Comparison of ENCODE assay signal across 19 mouse cellular contexts in genomic region chr10:43631049-43631448, GRCm38 (mm10). TPM values are rescaled to one million over a fixed set of nuclear protein-coding genes. Genes with fewer than 3 reads are reported as not detected.
A peak's percentile ranks its signal among the peaks of the same experiment; 100 is the strongest.
DNase-seq lines count a peak whose midpoint lies in the region; ATAC-seq and TF ChIP-seq lines count a peak whose summit lies in the region.
"Had no signal": no experiment of that assay in that cellular context is flagged by ENCODE, and none has a peak within 500 bp of the region (broad histone marks: within the 10 kb centered on the region; RNA-seq: fewer than 3 reads in every experiment).

No protein-coding gene starts in this region.

- no peak overlapping the region for H3K27ac ChIP-seq in forebrain, embryonic 13.5 days
- no peak overlapping the region for H3K27ac ChIP-seq in forebrain, embryonic 12.5 days
- H3K27ac ChIP-seq in liver, embryonic 11.5 days (ENCODE audit: low read depth, low read length), result peak overlapping the region; percentile 59; the same call in 1 of the 2 replicates
- H3K27ac ChIP-seq in bone marrow, adult 2 months (ENCODE audit: control insufficient read depth, insufficient read depth, low read depth, low read length, poor library complexity), result peak overlapping the region; percentile 59
- H3K27ac ChIP-seq in liver, embryonic 13.5 days, result peak overlapping the region; percentile 96
- H3K27ac ChIP-seq: gastrocnemius, adult 2 months; limb, embryonic 13.5 days; midbrain, embryonic 12.5 days had no signal

- H3K9ac ChIP-seq in forebrain, embryonic 13.5 days, result no peak overlapping the region
- no peak overlapping the region for H3K9ac ChIP-seq in forebrain, embryonic 12.5 days
- no peak overlapping the region for H3K9ac ChIP-seq in liver, embryonic 11.5 days (ENCODE audit: low read depth, low read length)
- peak overlapping the region; percentile 64 for H3K9ac ChIP-seq in liver, embryonic 13.5 days
- H3K9ac ChIP-seq: limb, embryonic 13.5 days; midbrain, embryonic 12.5 days had no signal

- no peaks in the 10 kb centered on the region for H3K9me3 ChIP-seq in forebrain, embryonic 13.5 days (replicated peaks)
- no peaks in the 10 kb centered on the region for H3K9me3 ChIP-seq in forebrain, embryonic 12.5 days
- peaks cover 6% of the 10 kb centered on the region; the same call in 1 of the 2 replicates for H3K9me3 ChIP-seq in liver, embryonic 11.5 days (ENCODE audit: control insufficient read depth, low read length)
- peaks cover 9% of the 10 kb centered on the region for H3K9me3 ChIP-seq in liver, embryonic 13.5 days (replicated peaks)
- H3K9me3 ChIP-seq: midbrain, embryonic 12.5 days had no signal

- no peak for DNase-seq in liver, embryonic 11.5 days (ENCODE audit: low spot score)
- no peak for DNase-seq in liver
- DNase-seq in liver, embryonic 13.5 days, result no peak
- DNase-seq in urinary bladder, postnatal 10 days (ENCODE audit: low spot score), result no peak
- DNase-seq in lung, adult 18-20 months, result no peak
- DNase-seq: adrenal gland, postnatal 36 days; cerebellum, postnatal 25 days; embryo, embryonic 11 days; gastrocnemius, adult 2 months; heart, postnatal 10 days; kidney, adult 11 months had no signal

- H3K4me3 ChIP-seq in forebrain, embryonic 13.5 days, result no peak overlapping the region
- no peak overlapping the region for H3K4me3 ChIP-seq in forebrain, embryonic 12.5 days (replicated peaks)
- no peak overlapping the region for H3K4me3 ChIP-seq in liver, embryonic 11.5 days (ENCODE audit: low read depth, low read length)
- no peak overlapping the region for H3K4me3 ChIP-seq in bone marrow, adult 2 months (replicated peaks; ENCODE audit: control insufficient read depth, low read depth, low read length)
- no peak overlapping the region for H3K4me3 ChIP-seq in liver, embryonic 13.5 days (replicated peaks)
- H3K4me3 ChIP-seq: gastrocnemius, adult 2 months; limb, embryonic 13.5 days; midbrain, embryonic 12.5 days; myocyte had no signal

- H3K4me2 ChIP-seq in forebrain, embryonic 13.5 days, result no peak overlapping the region
- no peak overlapping the region for H3K4me2 ChIP-seq in forebrain, embryonic 12.5 days
- H3K4me2 ChIP-seq in liver, embryonic 11.5 days, result peak overlapping the region; percentile 42; the same call in 1 of the 2 replicates
- peak overlapping the region; percentile 34 for H3K4me2 ChIP-seq in liver, embryonic 13.5 days
- H3K4me2 ChIP-seq: heart, embryonic 11.5 days; limb, embryonic 13.5 days; midbrain, embryonic 12.5 days had no signal

- TF ChIP-seq CTCF in bone marrow, adult 2 months (IDR thresholded peaks at IDR 0.05; ENCODE audit: control insufficient read depth, insufficient read depth, low read length), result no peak

- ATAC-seq in forebrain, embryonic 13.5 days, result peak; percentile 85
- ATAC-seq in forebrain, embryonic 12.5 days (ENCODE audit: low FRiP score), result no peak
- no peak; the same call in 1 of the 2 replicates for ATAC-seq in liver, embryonic 11.5 days (replicated peaks; ENCODE audit: low FRiP score)
- ATAC-seq in liver, embryonic 13.5 days (ENCODE audit: low read depth), result peak; percentile 40

- H3K4me1 ChIP-seq in forebrain, embryonic 13.5 days, result no peaks in the 10 kb centered on the region
- no peaks in the 10 kb centered on the region for H3K4me1 ChIP-seq in forebrain, embryonic 12.5 days
- peaks cover 18% of the 10 kb centered on the region for H3K4me1 ChIP-seq in liver, embryonic 11.5 days (replicated peaks; ENCODE audit: control insufficient read depth, insufficient read depth, low read length)
- H3K4me1 ChIP-seq in bone marrow, adult 2 months (ENCODE audit: control insufficient read depth, insufficient read depth, low read length), result peaks cover 2% of the 10 kb centered on the region
- H3K4me1 ChIP-seq in liver, embryonic 13.5 days (replicated peaks), result peaks cover 81% of the 10 kb centered on the region
- H3K4me1 ChIP-seq: midbrain, embryonic 12.5 days had no signal

- no peaks in the 10 kb centered on the region for H3K27me3 ChIP-seq in forebrain, embryonic 13.5 days
- H3K27me3 ChIP-seq in forebrain, embryonic 12.5 days, result no peaks in the 10 kb centered on the region
- H3K27me3 ChIP-seq in liver, embryonic 11.5 days (replicated peaks; ENCODE audit: control insufficient read depth, insufficient read depth, low read length), result no peaks in the 10 kb centered on the region
- H3K27me3 ChIP-seq in liver, embryonic 13.5 days, result no peaks in the 10 kb centered on the region
- H3K27me3 ChIP-seq: limb, embryonic 13.5 days; midbrain, embryonic 12.5 days had no signal

- H3K36me3 ChIP-seq in forebrain, embryonic 13.5 days (ENCODE audit: poor library complexity, severe bottlenecking), result no peaks in the 10 kb centered on the region
- H3K36me3 ChIP-seq in forebrain, embryonic 12.5 days (replicated peaks), result no peaks in the 10 kb centered on the region
- H3K36me3 ChIP-seq in liver, embryonic 11.5 days (ENCODE audit: control insufficient read depth, insufficient read depth, low read length), result no peaks in the 10 kb centered on the region
- H3K36me3 ChIP-seq in liver, embryonic 13.5 days, result peaks cover 17% of the 10 kb centered on the region
- H3K36me3 ChIP-seq: G1E; limb, embryonic 13.5 days; midbrain, embryonic 12.5 days had no signal

- TF ChIP-seq POLR2A in bone marrow, adult 2 months (IDR thresholded peaks at IDR 0.05; ENCODE audit: borderline replicate concordance, control insufficient read depth, low read depth, low read length), result no peak

RNA-seq across cellular contexts. Expression of gene Cd24a, which starts 53.0 kb away (rescaled TPM):
- 700 and 710 TPM in 2 replicates for polyA plus RNA-seq in forebrain, embryonic 13.5 days (2015; fragmentation: Nextera tagmentation; extraction: Ambion mirVana)
- 501 and 537 TPM in 2 replicates for polyA plus RNA-seq in forebrain, embryonic 12.5 days (2016; fragmentation: Nextera tagmentation; extraction: Ambion mirVana)
- 420 and 459 TPM in 2 replicates for polyA plus RNA-seq in liver, embryonic 11.5 days (2014; fragmentation: Nextera tagmentation; extraction: Ambion mirVana)
- 790 and 1,396 TPM in 2 replicates for polyA plus RNA-seq in bone marrow, adult 2 months (2011; ENCODE audit: insufficient read depth, insufficient read length, low replicate concordance, missing spikeins)
- polyA plus RNA-seq in liver, embryonic 13.5 days (2015; fragmentation: Nextera tagmentation; extraction: Ambion mirVana), result 899 and 1,125 TPM in 2 replicates

Comparison
In these comparisons a context has a peak if more than half of its experiments do, and no peak if none do; other contexts are left out.
1. ATAC-seq: peak in forebrain, embryonic 13.5 days (single experiment) and liver, embryonic 13.5 days (single experiment); none in forebrain, embryonic 12.5 days (single experiment) and liver, embryonic 11.5 days (single experiment).
2. H3K27ac ChIP-seq: peak in liver, embryonic 11.5 days (single experiment), bone marrow, adult 2 months (single experiment) and liver, embryonic 13.5 days (single experiment); none in forebrain, embryonic 13.5 days (single experiment) and forebrain, embryonic 12.5 days (single experiment).
3. H3K4me2 ChIP-seq: peak in liver, embryonic 11.5 days (single experiment) and liver, embryonic 13.5 days (single experiment); none in forebrain, embryonic 13.5 days (single experiment) and forebrain, embryonic 12.5 days (single experiment).